Mouse (Mus musculus) liver, embryonic 14.5 days (tissue): ENCODE data around the gene Tmcc3. TPM values are rescaled to one million over a fixed set of nuclear protein-coding genes. Genes with fewer than 3 reads are reported as not detected.

Source experiments
- ATAC-seq: fragments of 200-750 bp; cut with Nextera tagmentation; 2 replicates; pipeline ENCODE4 v1.8.0; 2017; ENCODE audit warnings: moderate number of reproducible peaks, mild to moderate bottlenecking, moderate library complexity; ENCODE audit not compliant: insufficient read depth
- DNase-seq, 3 experiments: peaks; one replicate each; pipeline ENCODE4 v3.0.0-alpha.2; 2012 to 2013; ENCODE audit warnings: low read depth in 3 of 3, low spot score in 3 of 3
- H3K27ac ChIP-seq: fragments of 300-500 bp; sonication (generic); 2 replicates; pipeline ENCODE4 v1.5.1; 2014; ENCODE audit warnings: moderate library complexity, mild to moderate bottlenecking, control low read depth, inconsistent platforms
- H3K27me3 ChIP-seq: fragments of 300-500 bp; sonication (generic); 2 replicates; pipeline ENCODE4 v1.6.1; 2014; ENCODE audit warnings: mild to moderate bottlenecking, low read length, moderate library complexity; ENCODE audit not compliant: control insufficient read depth, insufficient read depth
- H3K36me3 ChIP-seq: fragments of 300-500 bp; sonication (generic); replicated peaks from 2 replicates; pipeline ENCODE4 v1.6.1; 2014; ENCODE audit warnings: low read depth; ENCODE audit not compliant: control insufficient read depth, insufficient read depth
- H3K4me1 ChIP-seq, 2 experiments: fragments of 200-500 bp in 1 of 2; fragments of 300-500 bp in 1 of 2; sonication (generic) in 1 of 2; replicated peaks; 2 replicates each; pipeline ENCODE4 v1.6.1; 2012 to 2014; ENCODE audit warnings: antibody characterized with exemption in 1 of 2, inconsistent platforms in 1 of 2, low read length in 1 of 2; ENCODE audit not compliant: control insufficient read depth in 2 of 2, insufficient read depth in 2 of 2
- H3K4me2 ChIP-seq: fragments of 300-500 bp; sonication (generic); 2 replicates; pipeline ENCODE4 v1.6.1; 2014; ENCODE audit warnings: low read depth, mild to moderate bottlenecking, control low read depth, moderate library complexity
- H3K4me3 ChIP-seq, 2 experiments: fragments of 200-500 bp in 1 of 2; fragments of 300-500 bp in 1 of 2; sonication (generic) in 1 of 2; 2 replicates each; pipeline ENCODE4 v1.5.1; 2012 to 2014; ENCODE audit warnings: low read depth in 2 of 2, low read length in 2 of 2, mild to moderate bottlenecking in 2 of 2, control low read depth in 1 of 2, inconsistent platforms in 1 of 2, moderate library complexity in 1 of 2; ENCODE audit not compliant: insufficient read depth in 1 of 2
- H3K9ac ChIP-seq: fragments of 300-500 bp; sonication (generic); replicated peaks from 2 replicates; pipeline ENCODE4 v1.6.1; 2014; ENCODE audit warnings: mild to moderate bottlenecking, control low read depth, moderate library complexity
- H3K9me3 ChIP-seq: fragments of 300-500 bp; sonication (generic); 2 replicates; pipeline ENCODE4 v1.6.1; 2016; ENCODE audit warnings: low read length, mixed read lengths; ENCODE audit not compliant: control insufficient read depth
- CTCF ChIP-seq: IDR thresholded peaks from 2 replicates; pipeline ENCODE4 v1.5.1; 2016; ENCODE audit warnings: antibody characterized with exemption, low read depth, control low read depth
- EP300 ChIP-seq: IDR thresholded peaks from 2 replicates; pipeline ENCODE4 v1.6.1; 2016; ENCODE audit warnings: antibody characterized with exemption, low read depth
- WGBS: fragments of 180-500 bp; shearing (Covaris S2); extraction: QIAGEN DNeasy Blood & Tissue Kit; methylation state at CpG from one replicate; pipeline ENCODE4 v1.1.7; 2014; ENCODE audit not compliant: insufficient replicate concordance; 5-methylcytosine and 5-hydroxymethylcytosine counted together
- polyA plus RNA-seq, 2 experiments: library from polyadenylated mRNA; depleted of rRNA in 1 of 2; stranded (reverse) in 1 of 2; unstranded in 1 of 2; fragments of >200 nt; fragmentation: Nextera tagmentation in 1 of 2; extraction: Ambion mirVana in 1 of 2; gene quantifications; 2 replicates each; pipeline versions ENCODE4 v1.2.1 to v1.2.3; 2012 to 2014

The Tmcc3 gene
- polyA plus RNA-seq, 2 experiments, result 1.4 to 2.6 TPM

DNA sequence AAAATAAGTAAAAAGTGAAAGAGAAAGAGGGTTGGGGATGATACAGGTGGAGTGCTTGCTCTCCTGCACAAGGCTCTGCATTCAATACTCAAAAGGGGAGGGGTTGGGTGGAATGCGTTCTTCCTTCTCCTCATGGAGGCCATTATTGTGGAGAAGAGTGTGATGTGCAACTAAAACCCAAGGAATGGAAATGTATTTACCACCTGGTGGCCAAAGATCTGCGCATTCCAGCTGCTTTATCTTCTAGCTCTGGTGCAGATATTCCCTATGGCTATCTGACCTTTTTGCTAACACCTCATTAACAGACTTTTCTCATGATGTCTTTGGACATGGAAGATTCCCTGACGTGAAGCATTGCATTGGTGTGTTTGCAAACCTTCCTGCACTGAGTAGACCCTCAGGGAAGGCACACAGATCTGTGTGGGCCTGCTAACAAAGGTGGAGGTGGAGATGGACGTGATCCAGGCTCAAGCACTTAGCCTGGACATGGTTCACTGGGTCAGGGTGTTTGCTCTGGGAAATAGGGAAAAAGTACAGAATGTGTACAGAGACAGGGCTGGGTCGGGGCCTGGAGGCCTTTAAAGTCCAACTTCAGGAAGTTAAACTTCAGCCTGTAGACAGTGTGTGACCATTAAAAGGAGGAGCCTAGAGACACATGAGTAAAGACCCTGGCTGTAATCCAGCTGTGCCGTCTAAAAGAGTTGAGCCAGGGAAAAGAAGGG, 245.8 kb downstream of the Tmcc3 start:
- Histone ChIP-seq H3K9ac (no peak overlapping the region), H3K36me3 (no peaks in the 10 kb centered on the region), H3K4me2 (no peak overlapping the region), H3K9me3 (no peaks in the 10 kb centered on the region), H3K4me1 (peaks cover 0 to 15% of the 10 kb centered on the region in 2 experiments; a peak in 2 of 4 replicates), H3K4me3 (no peak overlapping the region), H3K27me3 (no peaks in the 10 kb centered on the region), H3K27ac (no peak overlapping the region)
- 54% methylated on average over 6 of the region's 6 CpGs for WGBS
- TF ChIP-seq EP300 (no peak), CTCF (no peak)
- DNase-seq (no peak), ATAC-seq (no peak)

GRCm38 (mm10) chr10:94558826-94559225, 247.1 kb downstream of the Tmcc3 start:
- Histone ChIP-seq H3K9me3 (no peaks in the 10 kb centered on the region), H3K36me3 (no peaks in the 10 kb centered on the region), H3K27me3 (no peaks in the 10 kb centered on the region), H3K27ac (no peak overlapping the region), H3K4me2 (no peak overlapping the region), H3K4me1 (peaks cover 0 to 15% of the 10 kb centered on the region in 2 experiments; a peak in 2 of 4 replicates), H3K9ac (no peak overlapping the region), H3K4me3 (no peak overlapping the region)
- ATAC-seq (no peak), DNase-seq (no peak)
- TF ChIP-seq EP300 (no peak), CTCF (no peak)
- WGBS, result 61% methylated on average over 7 of the region's 7 CpGs

DNA sequence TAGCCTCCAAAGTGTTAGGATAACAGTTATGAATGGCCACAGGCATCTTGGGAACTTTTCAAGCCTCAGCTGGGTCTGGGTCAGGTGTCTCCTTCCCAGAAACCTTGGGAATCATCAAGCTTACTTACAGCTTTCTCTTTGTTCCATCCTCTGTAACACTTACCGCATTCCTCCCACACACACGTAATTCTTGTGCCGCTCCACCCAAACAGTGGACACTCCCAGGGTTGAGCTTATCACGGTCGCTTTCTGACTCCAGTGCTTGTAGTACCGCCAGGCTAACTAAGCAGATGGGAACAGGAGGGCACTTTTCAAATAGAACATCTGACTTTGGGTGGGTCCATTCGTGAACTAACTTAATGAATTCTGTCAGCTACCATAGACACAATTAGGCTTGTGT, 249.6 kb downstream of the Tmcc3 start:
- TF ChIP-seq EP300 (no peak), CTCF (no peak)
- H3K4me2 ChIP-seq, result no peak overlapping the region
- no peak overlapping the region for H3K9ac ChIP-seq
- H3K27me3 ChIP-seq, result no peaks in the 10 kb centered on the region
- H3K4me3 ChIP-seq, result no peak overlapping the region
- no peak for DNase-seq
- peaks cover 4 to 22% of the 10 kb centered on the region in 2 experiments for H3K4me1 ChIP-seq
- H3K9me3 ChIP-seq, result no peaks in the 10 kb centered on the region
- WGBS, result 33% methylated on average over 7 of the region's 7 CpGs
- H3K36me3 ChIP-seq, result no peaks in the 10 kb centered on the region
- H3K27ac ChIP-seq, result no peak overlapping the region
- no peak for ATAC-seq

DNA sequence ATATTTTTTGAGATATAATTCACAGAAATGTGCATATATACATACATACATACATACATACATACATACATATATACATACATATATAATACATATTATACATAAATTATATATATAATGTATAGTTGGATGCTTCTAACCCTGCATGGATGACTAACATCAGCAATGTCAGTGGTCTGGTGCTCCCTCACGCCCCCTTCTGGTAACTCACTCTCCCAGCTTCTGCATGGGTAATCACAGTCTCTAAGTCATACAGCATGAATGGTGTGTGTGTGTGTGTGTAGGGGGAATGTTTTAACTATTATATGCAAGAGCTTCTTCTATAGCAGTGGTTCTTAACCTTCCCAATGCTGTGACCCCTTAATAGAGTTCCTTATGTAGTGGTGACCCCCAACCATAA, 250.4 kb downstream of the Tmcc3 start:
- peak; percentile 54 for TF ChIP-seq CTCF
- TF ChIP-seq EP300, result no peak
- 9% methylated on average over 1 of the region's 1 CpGs for WGBS
- ATAC-seq, result no peak
- H3K4me1 ChIP-seq, result peaks cover 8 to 27% of the 10 kb centered on the region in 2 experiments
- H3K9me3 ChIP-seq, result no peaks in the 10 kb centered on the region
- no peak overlapping the region for H3K9ac ChIP-seq
- no peak overlapping the region for H3K27ac ChIP-seq
- no peak overlapping the region for H3K4me3 ChIP-seq
- H3K27me3 ChIP-seq, result no peaks in the 10 kb centered on the region
- H3K4me2 ChIP-seq, result no peak overlapping the region
- no peak for DNase-seq
- no peaks in the 10 kb centered on the region for H3K36me3 ChIP-seq

DNA sequence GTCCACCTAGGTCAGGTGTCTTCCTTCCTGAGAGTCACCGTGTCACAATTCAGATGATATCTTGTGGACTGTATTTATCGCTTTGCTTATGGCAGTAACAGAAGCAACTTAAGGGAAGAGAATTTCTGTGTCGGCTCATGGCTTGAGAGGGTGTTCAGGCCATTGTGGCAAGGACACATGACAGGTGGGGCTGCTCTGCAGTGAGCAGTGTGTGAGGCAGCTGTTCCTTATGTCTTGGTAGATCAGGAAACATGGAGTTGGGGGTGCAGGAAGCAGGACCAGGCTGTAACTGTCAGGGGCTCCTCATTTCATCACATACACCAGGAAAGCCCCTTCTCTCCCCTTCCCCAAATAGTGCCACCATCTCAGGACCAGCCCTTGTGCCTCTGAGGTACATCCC, 251.2 kb downstream of the Tmcc3 start:
- Histone ChIP-seq H3K9me3 (no peaks in the 10 kb centered on the region), H3K4me1 (peaks cover 8 to 28% of the 10 kb centered on the region in 2 experiments), H3K27ac (no peak overlapping the region), H3K4me3 (no peak overlapping the region), H3K36me3 (no peaks in the 10 kb centered on the region), H3K27me3 (no peaks in the 10 kb centered on the region), H3K9ac (no peak overlapping the region), H3K4me2 (no peak overlapping the region)
- DNase-seq (no peak), ATAC-seq (no peak)
- WGBS, result 71% methylated on average over 3 of the region's 3 CpGs
- TF ChIP-seq CTCF (no peak), EP300 (no peak)
